Mouse (Mus musculus) NIH3T3 (cell line): ENCODE data around the gene Ccr7.
A peak's percentile ranks its signal among the peaks of the same experiment; 100 is the strongest.

Experiments used
- DNase-seq: peaks from one replicate; pipeline ENCODE4 v3.0.0-alpha.2; 2012; ENCODE audit warnings: low read depth

The Ccr7 gene

GRCm38 (mm10) chr11:99154987-99155641 lies at the start of gene Ccr7:
TSS of gene Ccr7 (minus strand) at chr11:99155077.
- DNase-seq: no peak

- DNase-seq: peak; percentile 71
These were observed 34.3 kb upstream of the Ccr7 start for GRCm38 (mm10) chr11:99189154-99189582.

- DNase-seq: no peak
These were observed 32.5 kb upstream of the Ccr7 start for GRCm38 (mm10) chr11:99187348-99187747.

GRCm38 (mm10) chr11:99186836-99187235 lies 32.0 kb upstream of the Ccr7 start:
- no peak for DNase-seq

- no peak for DNase-seq
These were observed 27.7 kb upstream of the Ccr7 start for GRCm38 (mm10) chr11:99182575-99182974.

GRCm38 (mm10) chr11:99180071-99180470 lies 25.2 kb upstream of the Ccr7 start:
- DNase-seq: no peak

GRCm38 (mm10) chr11:99177925-99178198 lies 23.0 kb upstream of the Ccr7 start:
- no peak for DNase-seq

- no peak for DNase-seq
These were observed 22.4 kb upstream of the Ccr7 start for GRCm38 (mm10) chr11:99177054-99177924.

GRCm38 (mm10) chr11:99172002-99172401 lies 17.1 kb upstream of the Ccr7 start:
- DNase-seq: no peak

GRCm38 (mm10) chr11:99171442-99171841 lies 16.6 kb upstream of the Ccr7 start:
- DNase-seq: no peak

- no peak for DNase-seq
These were observed 15.8 kb upstream of the Ccr7 start for GRCm38 (mm10) chr11:99170547-99171267.

- no peak for DNase-seq
These were observed 15.1 kb upstream of the Ccr7 start for GRCm38 (mm10) chr11:99170005-99170404.

GRCm38 (mm10) chr11:99169438-99169837 lies 14.6 kb upstream of the Ccr7 start:
- DNase-seq: no peak

GRCm38 (mm10) chr11:99168030-99168474 lies 13.2 kb upstream of the Ccr7 start:
- no peak for DNase-seq

GRCm38 (mm10) chr11:99167576-99167975 lies 12.7 kb upstream of the Ccr7 start:
- no peak for DNase-seq

- DNase-seq: no peak
These were observed 11.4 kb upstream of the Ccr7 start for GRCm38 (mm10) chr11:99166241-99166640.

- DNase-seq: no peak
These were observed 10.3 kb upstream of the Ccr7 start for GRCm38 (mm10) chr11:99165031-99165752.

GRCm38 (mm10) chr11:99162972-99163686 lies 8.3 kb upstream of the Ccr7 start:
- no peak for DNase-seq

- no peak for DNase-seq
These were observed 6.8 kb upstream of the Ccr7 start for GRCm38 (mm10) chr11:99161648-99162047.

GRCm38 (mm10) chr11:99160228-99160627 lies 5.4 kb upstream of the Ccr7 start:
- no peak for DNase-seq

- no peak for DNase-seq
These were observed 940 bp upstream of the Ccr7 start for GRCm38 (mm10) chr11:99155817-99156216.
